Mouse (Mus musculus): ENCODE data around the gene Elmo1. TPM values are rescaled to one million over a fixed set of nuclear protein-coding genes. Genes with fewer than 3 reads are reported as not detected.
A peak's percentile ranks its signal among the peaks of the same experiment; 100 is the strongest.

Gene Elmo1
- polyA plus RNA-seq, 1 experiment from 2014 or later, result 11.2 TPM

DNA sequence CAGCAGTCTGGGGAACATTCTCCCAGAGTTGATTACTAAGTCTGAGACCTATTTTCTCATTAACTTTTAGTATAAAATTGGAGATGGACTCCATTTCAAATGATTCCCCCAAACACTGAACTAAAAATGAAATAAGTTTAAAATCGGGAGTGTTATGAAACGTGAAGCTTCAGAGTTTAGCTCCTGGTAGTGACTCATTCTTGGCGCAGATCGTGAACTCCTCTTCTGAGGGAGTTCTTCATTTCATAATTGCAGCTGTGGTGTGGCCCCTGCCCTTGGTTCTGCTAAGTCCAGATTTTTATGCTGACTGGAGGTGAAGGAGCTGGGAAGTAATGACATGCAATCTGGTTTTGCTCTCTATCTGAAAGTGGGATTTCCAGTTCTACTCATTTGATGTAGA, 307.9 kb downstream of the Elmo1 start:
- no peak overlapping the region for H3K4me2 ChIP-seq
- no peak for ATAC-seq (ENCODE audit: insufficient read depth, low FRiP score, low read depth)
- 76% methylated on average over 4 of the region's 4 CpGs for WGBS
- H3K27me3 ChIP-seq (replicated peaks), result no peaks in the 10 kb centered on the region
- H3K4me3 ChIP-seq (replicated peaks), result no peak overlapping the region
- H3K9ac ChIP-seq, result no peak overlapping the region
- no peaks in the 10 kb centered on the region for H3K4me1 ChIP-seq
- no peak overlapping the region for H3K27ac ChIP-seq
- no peaks in the 10 kb centered on the region for H3K9me3 ChIP-seq
- H3K36me3 ChIP-seq, result no peaks in the 10 kb centered on the region

DNA sequence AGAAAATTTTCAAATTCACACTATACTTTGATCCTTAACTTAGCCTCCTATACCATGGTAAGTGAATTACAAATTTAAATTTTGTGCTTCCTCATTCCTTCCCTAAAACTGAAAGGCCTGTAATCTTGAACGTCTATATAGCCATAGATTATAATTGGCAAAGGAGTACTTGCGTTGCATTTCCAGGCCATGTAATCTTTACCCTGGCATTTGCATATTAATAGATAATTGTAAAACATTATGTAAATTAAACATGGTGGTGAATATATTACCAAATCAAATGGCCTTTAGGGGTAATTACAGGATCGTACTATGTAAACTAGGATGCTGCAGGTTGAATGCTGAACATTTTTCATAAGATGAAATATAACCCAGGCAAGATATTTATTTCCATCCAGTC, 314.1 kb downstream of the Elmo1 start:
- Histone ChIP-seq H3K27ac (no peak overlapping the region), H3K27me3 (replicated peaks) (no peaks in the 10 kb centered on the region), H3K9me3 (no peaks in the 10 kb centered on the region), H3K36me3 (no peaks in the 10 kb centered on the region), H3K4me1 (no peaks in the 10 kb centered on the region), H3K4me2 (no peak overlapping the region), H3K9ac (no peak overlapping the region), H3K4me3 (replicated peaks) (no peak overlapping the region)
- no peak for ATAC-seq (ENCODE audit: insufficient read depth, low FRiP score, low read depth)
- WGBS, result 83% methylated on average over 3 of the region's 3 CpGs

DNA sequence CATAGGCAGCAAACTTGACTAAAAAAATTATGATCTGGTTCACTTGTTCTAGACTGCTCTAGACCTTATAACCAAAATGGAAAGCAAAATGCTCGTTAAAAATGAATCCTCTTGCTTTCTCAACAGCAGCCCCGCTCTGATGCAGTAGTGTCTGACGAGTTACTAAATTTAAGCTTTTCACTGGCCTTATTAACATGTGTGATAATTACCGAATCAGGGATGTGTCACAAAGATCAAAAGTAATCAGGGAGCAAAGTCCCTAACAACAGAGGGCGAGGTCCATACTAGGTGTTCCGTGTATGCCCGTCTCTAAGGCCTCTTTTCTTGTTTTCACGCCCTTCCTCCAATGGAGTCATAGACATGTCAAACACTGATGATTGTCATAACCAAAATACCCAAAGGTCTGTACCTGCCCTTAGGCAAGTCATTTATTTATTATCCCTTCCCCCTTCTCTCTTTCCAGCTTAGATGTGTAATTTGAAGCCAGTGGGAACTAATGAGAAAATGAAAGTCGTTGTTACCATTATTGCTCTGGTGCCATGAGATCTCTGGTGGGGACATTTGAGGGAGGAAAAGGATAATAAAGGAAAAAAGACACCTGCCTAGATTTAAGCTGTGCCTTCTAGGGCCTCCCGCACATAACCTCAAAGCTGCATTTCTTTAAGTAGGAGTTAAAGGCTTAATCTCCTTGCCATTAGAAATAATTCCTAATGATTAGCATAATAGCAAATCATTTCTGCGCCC, 316.2 kb downstream of the Elmo1 start:
- no peak overlapping the region for H3K4me3 ChIP-seq (replicated peaks)
- no peak overlapping the region for H3K27ac ChIP-seq
- no peaks in the 10 kb centered on the region for H3K27me3 ChIP-seq (replicated peaks)
- no peaks in the 10 kb centered on the region for H3K9me3 ChIP-seq
- H3K4me1 ChIP-seq, result no peaks in the 10 kb centered on the region
- H3K4me2 ChIP-seq, result no peak overlapping the region
- no peaks in the 10 kb centered on the region for H3K36me3 ChIP-seq
- ATAC-seq (ENCODE audit: insufficient read depth, low FRiP score, low read depth), result no peak
- WGBS, result 86% methylated on average over 11 of the region's 11 CpGs
- H3K9ac ChIP-seq, result no peak overlapping the region

DNA sequence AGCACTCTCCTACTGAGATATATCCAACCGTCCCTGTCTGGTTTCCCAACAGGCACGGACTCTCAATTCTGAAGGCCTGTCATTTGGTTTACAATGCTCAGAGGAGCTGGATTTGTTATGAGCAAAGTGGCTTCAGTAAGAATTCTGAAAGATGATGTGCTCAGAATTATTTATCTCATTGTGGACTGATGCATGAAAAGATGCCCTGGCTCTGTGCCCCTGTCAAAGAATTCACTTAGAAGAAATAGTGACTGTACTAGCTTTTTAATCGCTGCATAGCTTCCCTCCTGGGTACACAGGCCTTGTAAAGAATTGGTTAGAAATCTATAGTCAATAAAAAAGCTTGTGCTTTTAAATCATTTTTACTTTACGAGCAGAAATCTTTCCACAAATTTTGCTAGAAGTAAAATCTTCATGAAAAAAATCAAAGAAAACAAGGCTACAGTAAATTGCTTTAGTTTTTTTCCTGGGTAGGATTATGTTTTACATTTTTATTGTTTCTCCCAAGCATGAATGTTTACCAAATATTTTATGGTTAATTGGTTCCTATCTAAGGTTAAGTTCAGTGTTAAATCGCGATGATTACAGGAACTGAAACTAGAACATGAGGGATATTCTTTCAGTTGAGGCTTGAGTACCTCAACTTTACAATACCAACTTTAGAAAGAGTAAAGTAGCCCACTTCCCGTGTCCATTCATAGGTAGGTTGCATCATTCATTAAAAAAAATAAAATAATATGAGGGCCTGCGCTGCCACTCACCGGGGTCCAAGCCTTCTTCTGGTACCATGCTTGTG, 320.1 kb downstream of the Elmo1 start:
- Histone ChIP-seq H3K36me3 (no peaks in the 10 kb centered on the region), H3K9ac (no peak overlapping the region), H3K4me1 (no peaks in the 10 kb centered on the region), H3K27ac (no peak overlapping the region), H3K9me3 (no peaks in the 10 kb centered on the region), H3K4me3 (replicated peaks) (no peak overlapping the region), H3K4me2 (no peak overlapping the region), H3K27me3 (replicated peaks) (no peaks in the 10 kb centered on the region)
- WGBS, result 85% methylated on average over 9 of the region's 9 CpGs
- no peak for ATAC-seq (ENCODE audit: insufficient read depth, low FRiP score, low read depth)

DNA sequence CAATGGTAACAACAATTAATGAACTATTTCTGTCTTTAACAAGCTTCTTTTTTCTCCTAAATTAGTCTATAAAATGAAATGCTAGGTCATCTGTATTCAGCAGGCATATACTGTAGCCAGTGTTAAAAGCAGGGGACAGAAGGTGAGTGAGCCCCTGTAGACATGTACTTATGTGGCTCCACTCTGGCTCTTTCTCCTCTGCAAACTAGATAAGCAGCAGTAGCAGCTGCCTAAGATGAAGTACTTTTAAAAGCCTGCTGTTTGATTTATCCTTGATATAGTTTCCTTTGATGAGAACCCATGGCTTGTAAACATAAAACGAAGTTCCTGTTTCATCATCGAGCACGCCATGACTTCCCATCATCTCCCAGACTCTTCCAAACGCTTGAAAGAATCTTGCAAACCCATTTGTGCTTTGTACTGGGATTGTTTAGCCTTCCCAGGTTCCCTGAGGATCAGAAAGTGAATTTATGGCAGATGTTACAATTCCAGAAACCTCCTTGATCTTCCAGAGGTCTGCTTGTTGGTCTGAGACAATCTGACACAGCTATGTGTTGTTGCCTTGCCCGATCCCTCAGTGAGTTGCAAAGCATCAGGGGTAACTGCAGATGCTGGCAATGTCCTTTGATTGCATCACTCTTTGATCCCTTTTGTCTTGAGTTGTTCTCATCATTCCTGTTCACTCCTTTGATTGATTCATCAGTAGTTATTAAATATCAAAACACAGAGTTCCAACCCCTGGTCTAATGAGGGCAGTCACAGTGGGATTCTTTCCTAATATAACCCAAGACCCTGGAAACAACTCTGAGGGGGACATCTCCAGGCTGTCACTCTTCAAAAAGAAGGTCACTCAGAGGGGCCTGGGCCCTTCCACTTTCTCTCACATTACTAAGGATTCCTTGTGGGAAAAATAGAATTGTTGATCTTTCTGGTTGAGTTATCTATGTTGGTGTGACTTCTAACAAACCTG, 326.6 kb downstream of the Elmo1 start:
- Histone ChIP-seq H3K27ac (no peak overlapping the region), H3K36me3 (no peaks in the 10 kb centered on the region), H3K9ac (no peak overlapping the region), H3K4me3 (replicated peaks) (no peak overlapping the region), H3K4me2 (no peak overlapping the region), H3K9me3 (no peaks in the 10 kb centered on the region), H3K27me3 (replicated peaks) (no peaks in the 10 kb centered on the region), H3K4me1 (no peaks in the 10 kb centered on the region)
- 38% methylated on average over 5 of the region's 5 CpGs for WGBS
- no peak for ATAC-seq (ENCODE audit: insufficient read depth, low FRiP score, low read depth)

DNA sequence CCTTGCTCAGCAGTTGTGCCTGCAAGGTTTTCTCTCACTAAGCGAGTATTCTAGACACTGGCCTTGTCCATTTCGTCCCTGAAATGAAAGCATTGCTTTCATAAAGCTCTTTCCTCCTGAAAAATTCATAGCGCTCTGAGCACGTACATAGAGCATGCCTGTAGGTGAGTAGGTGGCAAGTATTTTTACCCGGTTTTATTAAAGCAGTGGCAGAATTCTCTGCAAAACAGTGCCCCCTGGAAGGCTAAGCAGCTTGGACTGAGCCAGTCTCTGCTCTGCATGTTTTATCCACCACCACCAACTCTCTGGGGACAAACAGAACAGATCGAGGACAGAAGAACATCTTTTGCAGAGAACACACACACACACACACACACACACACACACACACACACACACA, 340.6 kb downstream of the Elmo1 start:
- no peak overlapping the region for H3K27ac ChIP-seq
- no peaks in the 10 kb centered on the region for H3K9me3 ChIP-seq
- no peak overlapping the region for H3K4me3 ChIP-seq (replicated peaks)
- WGBS, result 82% methylated on average over 6 of the region's 6 CpGs
- no peak overlapping the region for H3K4me2 ChIP-seq
- no peak for ATAC-seq (ENCODE audit: insufficient read depth, low FRiP score, low read depth)
- H3K9ac ChIP-seq, result no peak overlapping the region
- H3K4me1 ChIP-seq, result no peaks in the 10 kb centered on the region
- H3K27me3 ChIP-seq (replicated peaks), result no peaks in the 10 kb centered on the region
- H3K36me3 ChIP-seq, result no peaks in the 10 kb centered on the region

DNA sequence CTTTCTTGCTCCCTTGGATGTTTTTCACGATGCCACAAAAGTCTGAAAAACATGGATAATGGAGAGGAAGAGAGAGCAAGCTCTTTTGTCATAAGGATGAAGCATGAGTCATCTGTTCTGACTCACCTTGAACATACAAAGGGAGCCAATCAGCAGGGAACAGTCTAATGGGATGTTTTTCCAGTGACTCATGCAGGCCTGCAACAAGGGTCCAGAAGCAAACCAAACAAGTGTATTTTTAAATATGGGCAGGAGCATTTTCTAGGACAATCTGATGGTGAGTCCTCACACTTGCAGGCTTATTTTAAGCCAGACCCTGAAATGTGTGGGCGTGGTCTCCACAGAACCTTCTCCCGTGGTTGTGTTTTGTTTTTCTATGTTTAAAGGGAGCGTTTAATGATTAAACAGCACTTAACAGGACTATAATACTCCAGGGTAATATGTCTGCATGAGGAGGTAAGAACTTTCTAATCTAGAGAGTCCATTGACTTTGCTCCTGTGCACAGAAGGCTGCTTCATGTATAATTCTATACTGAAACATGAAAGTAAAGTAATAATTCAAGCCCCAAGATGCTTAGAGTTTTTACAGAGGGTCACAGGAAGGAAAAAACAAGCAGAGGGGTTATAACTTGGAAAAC, 342.9 kb downstream of the Elmo1 start:
- no peaks in the 10 kb centered on the region for H3K36me3 ChIP-seq
- no peaks in the 10 kb centered on the region for H3K9me3 ChIP-seq
- H3K4me2 ChIP-seq, result no peak overlapping the region
- ATAC-seq (ENCODE audit: insufficient read depth, low FRiP score, low read depth), result peak; percentile 70; the same call in 1 of the 2 replicates
- H3K4me1 ChIP-seq, result no peaks in the 10 kb centered on the region
- H3K9ac ChIP-seq, result no peak overlapping the region
- peak overlapping the region; percentile 26; the same call in 1 of the 2 replicates for H3K27ac ChIP-seq
- 56% methylated on average over 4 of the region's 4 CpGs for WGBS
- no peak overlapping the region for H3K4me3 ChIP-seq (replicated peaks)
- no peaks in the 10 kb centered on the region for H3K27me3 ChIP-seq (replicated peaks)

DNA sequence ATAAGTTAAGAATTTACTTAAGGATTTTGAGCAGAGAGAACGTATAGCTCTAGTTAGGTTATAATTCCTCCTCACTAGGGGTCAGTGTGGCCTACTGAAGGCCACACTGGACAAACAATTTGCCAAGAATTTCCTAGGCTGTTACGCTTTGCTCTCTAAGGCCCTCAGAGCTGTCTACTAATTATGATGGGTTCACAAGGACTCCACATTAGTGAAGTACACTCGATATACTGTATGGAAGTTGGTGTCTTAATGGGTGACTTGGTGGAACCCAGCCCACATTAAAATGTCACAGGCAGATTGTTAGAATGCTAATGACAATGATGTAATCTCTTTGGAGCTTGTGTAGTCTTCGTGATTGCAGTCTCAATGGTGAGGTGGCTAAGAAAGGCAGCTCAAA, 343.7 kb downstream of the Elmo1 start:
- 61% methylated on average over 4 of the region's 4 CpGs for WGBS
- Histone ChIP-seq H3K4me2 (no peak overlapping the region), H3K27ac (no peak overlapping the region), H3K4me3 (replicated peaks) (no peak overlapping the region), H3K36me3 (no peaks in the 10 kb centered on the region), H3K9me3 (no peaks in the 10 kb centered on the region), H3K4me1 (no peaks in the 10 kb centered on the region), H3K27me3 (replicated peaks) (no peaks in the 10 kb centered on the region), H3K9ac (no peak overlapping the region)
- 0 out of 2 replicates have a peak, but pooled peaks have one; percentile 18 for ATAC-seq (ENCODE audit: insufficient read depth, low FRiP score, low read depth)

DNA sequence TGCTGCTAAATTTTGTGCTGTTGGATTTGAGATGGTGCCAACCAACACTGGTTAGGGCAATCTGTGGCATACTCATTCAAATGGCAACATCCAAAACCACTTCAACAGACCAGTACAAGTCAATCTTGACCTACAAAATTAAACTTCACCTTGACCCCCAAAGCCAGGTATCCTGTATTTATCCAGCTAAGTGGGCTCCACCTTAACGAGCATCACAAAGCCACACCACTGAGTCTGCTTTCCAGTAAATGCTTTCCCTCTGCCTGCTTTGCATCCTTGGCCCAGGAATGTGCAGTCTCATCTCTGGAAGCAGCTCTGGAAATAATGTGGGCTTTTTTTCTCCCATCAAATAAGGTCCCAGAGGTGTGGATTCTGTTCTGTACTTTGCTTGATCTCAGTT, 349.1 kb downstream of the Elmo1 start:
- no peaks in the 10 kb centered on the region for H3K4me1 ChIP-seq
- no peak for ATAC-seq (ENCODE audit: insufficient read depth, low FRiP score, low read depth)
- no peak overlapping the region for H3K4me2 ChIP-seq
- no peaks in the 10 kb centered on the region for H3K27me3 ChIP-seq (replicated peaks)
- H3K36me3 ChIP-seq, result no peaks in the 10 kb centered on the region
- H3K9ac ChIP-seq, result no peak overlapping the region
- no peak overlapping the region for H3K4me3 ChIP-seq (replicated peaks)
- no peaks in the 10 kb centered on the region for H3K9me3 ChIP-seq
- 79% methylated on average over 1 of the region's 1 CpGs for WGBS
- H3K27ac ChIP-seq, result no peak overlapping the region

DNA sequence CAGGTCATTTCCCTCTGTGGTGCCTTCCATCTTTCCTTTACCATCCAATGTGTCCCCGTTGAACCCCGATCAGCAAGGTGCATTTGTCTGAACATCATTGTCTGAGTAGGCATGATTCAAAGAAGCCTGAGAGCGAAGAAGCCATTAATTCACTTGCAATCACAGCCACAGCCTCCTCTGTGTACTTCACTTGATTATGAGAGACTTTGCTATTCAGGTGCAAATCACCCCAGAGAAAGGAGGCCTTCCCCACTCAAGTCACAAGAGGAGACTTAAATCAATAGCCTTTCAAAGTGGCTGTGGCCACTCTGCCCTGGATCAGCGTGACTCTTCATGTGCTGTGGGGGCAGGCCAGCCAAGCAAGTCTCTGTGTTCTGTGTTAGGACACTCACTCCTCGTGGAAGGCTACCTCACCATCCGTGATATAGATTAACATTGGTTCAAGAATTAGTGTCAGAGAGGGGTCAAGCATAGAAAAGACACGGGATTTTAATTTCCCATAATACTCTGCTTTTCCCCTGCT, 360.5 kb downstream of the Elmo1 start:
- no peak overlapping the region for H3K4me3 ChIP-seq (replicated peaks)
- H3K4me1 ChIP-seq, result no peaks in the 10 kb centered on the region
- H3K27ac ChIP-seq, result no peak overlapping the region
- WGBS, result 83% methylated on average over 7 of the region's 7 CpGs
- no peaks in the 10 kb centered on the region for H3K36me3 ChIP-seq
- no peak overlapping the region for H3K9ac ChIP-seq
- ATAC-seq (ENCODE audit: insufficient read depth, low FRiP score, low read depth), result no peak
- H3K4me2 ChIP-seq, result no peak overlapping the region
- no peaks in the 10 kb centered on the region for H3K9me3 ChIP-seq
- no peaks in the 10 kb centered on the region for H3K27me3 ChIP-seq (replicated peaks)

DNA sequence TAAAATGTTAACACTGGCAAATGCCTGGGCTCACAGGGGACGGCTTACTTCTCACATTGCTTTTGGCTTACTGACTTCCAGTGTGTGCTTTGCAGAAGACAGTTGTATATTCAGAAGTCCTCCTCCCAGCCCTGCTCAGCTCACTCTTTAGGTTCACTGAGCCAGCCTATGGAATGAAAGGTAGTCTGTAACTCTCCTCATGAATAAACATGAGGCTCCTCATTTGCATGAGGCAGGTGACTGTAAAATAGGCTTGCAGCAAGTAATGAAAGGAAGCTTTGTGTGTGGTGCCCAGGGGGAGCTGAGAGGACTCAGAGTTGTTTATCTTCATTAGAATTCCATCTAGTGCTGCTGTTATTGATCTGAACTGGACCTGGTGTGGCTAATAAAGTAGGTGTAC, 364.0 kb downstream of the Elmo1 start:
- whole genome bisulfite sequencing, result 80% methylated on average over 1 of the region's 1 CpGs
- ATAC-seq (ENCODE audit: insufficient read depth, low FRiP score, low read depth), result no peak
- H3K4me2 ChIP-seq, result no peak overlapping the region
- H3K36me3 ChIP-seq, result no peaks in the 10 kb centered on the region
- no peak overlapping the region for H3K27ac ChIP-seq
- H3K27me3 ChIP-seq (replicated peaks), result no peaks in the 10 kb centered on the region
- H3K4me1 ChIP-seq, result no peaks in the 10 kb centered on the region
- no peak overlapping the region for H3K4me3 ChIP-seq (replicated peaks)
- no peak overlapping the region for H3K9ac ChIP-seq
- no peaks in the 10 kb centered on the region for H3K9me3 ChIP-seq

All from stomach, embryonic 15.5 days (tissue).